In genomic region chr1:99907774-99908173, GRCm38 (mm10) we compare ENCODE assay signal across 30 mouse cellular contexts.
DNase-seq lines count a peak whose midpoint lies in the region; ATAC-seq lines count a peak whose summit lies in the region.
"Had no signal": no experiment of that assay in that cellular context is flagged by ENCODE, and none has a peak within 500 bp of the region (broad histone marks: within the 10 kb centered on the region; RNA-seq: fewer than 3 reads in every experiment).

No protein-coding gene starts in this region.

- H3K36me3 ChIP-seq in forebrain, embryonic 14.5 days (ENCODE audit: control insufficient read depth, insufficient read depth, low read length): no peaks in the 10 kb centered on the region
- no peaks in the 10 kb centered on the region for H3K36me3 ChIP-seq in forebrain, embryonic 13.5 days (ENCODE audit: poor library complexity, severe bottlenecking)
- H3K36me3 ChIP-seq in midbrain, embryonic 13.5 days: no peaks in the 10 kb centered on the region
- no peaks in the 10 kb centered on the region for H3K36me3 ChIP-seq in midbrain, embryonic 10.5 days
- H3K36me3 ChIP-seq in embryonic facial prominence, embryonic 15.5 days: no peaks in the 10 kb centered on the region
- H3K36me3 ChIP-seq: embryonic facial prominence, embryonic 12.5 days; heart, embryonic 13.5 days; limb, embryonic 15.5 days had no signal

- ATAC-seq in forebrain, embryonic 14.5 days: no peak
- ATAC-seq in forebrain, embryonic 13.5 days: no peak
- ATAC-seq in midbrain, embryonic 13.5 days: peak; percentile 77; the same call in 1 of the 2 replicates
- peak; percentile 34; the same call in 1 of the 2 replicates for ATAC-seq in embryonic facial prominence, embryonic 15.5 days (ENCODE audit: insufficient number of reproducible peaks, low FRiP score, low TSS enrichment, low read depth)
- ATAC-seq: activated CD4-positive, CD25-positive, alpha-beta regulatory T cell, adult 4 months; forebrain, embryonic 16.5 days had no signal

- H3K27ac ChIP-seq in forebrain, embryonic 14.5 days (ENCODE audit: low read depth, low read length): no peak overlapping the region
- no peak overlapping the region for H3K27ac ChIP-seq in forebrain, embryonic 13.5 days
- H3K27ac ChIP-seq in midbrain, embryonic 13.5 days: no peak overlapping the region
- no peak overlapping the region for H3K27ac ChIP-seq in midbrain, embryonic 10.5 days (replicated peaks)
- no peak overlapping the region for H3K27ac ChIP-seq in embryonic facial prominence, embryonic 15.5 days (replicated peaks)
- H3K27ac ChIP-seq: embryonic facial prominence, embryonic 12.5 days; heart, adult 2 months; heart, embryonic 13.5 days; kidney, postnatal 0 days; left cerebral cortex, adult 2 months; limb, embryonic 15.5 days; liver, embryonic 14.5 days; stomach, postnatal 0 days had no signal

- no peaks in the 10 kb centered on the region for H3K27me3 ChIP-seq in forebrain, embryonic 14.5 days (replicated peaks; ENCODE audit: control insufficient read depth, insufficient read depth, low read length)
- H3K27me3 ChIP-seq in forebrain, embryonic 13.5 days: no peaks in the 10 kb centered on the region
- no peaks in the 10 kb centered on the region for H3K27me3 ChIP-seq in midbrain, embryonic 13.5 days
- no peaks in the 10 kb centered on the region for H3K27me3 ChIP-seq in midbrain, embryonic 10.5 days (ENCODE audit: low read depth, poor library complexity, severe bottlenecking)
- no peaks in the 10 kb centered on the region for H3K27me3 ChIP-seq in embryonic facial prominence, embryonic 15.5 days
- H3K27me3 ChIP-seq: CH12.LX; embryonic facial prominence, embryonic 12.5 days; heart, embryonic 13.5 days; limb, embryonic 15.5 days had no signal

- peak; percentile 4 for DNase-seq in forebrain, embryonic 14.5 days (ENCODE audit: low spot score)
- no peak for DNase-seq in midbrain, embryonic 10.5 days (ENCODE audit: low spot score)
- DNase-seq in retina, postnatal 1 day: peak; percentile 0
- DNase-seq in left cerebral cortex, postnatal 14 days (ENCODE audit: low spot score in 2 of 2): no peak
- DNase-seq: adrenal gland, postnatal 10 days; B cell, adult 2 months; cerebellum, adult 8-10 months; gastrocnemius, postnatal 25 days; heart, adult 2 months; heart, postnatal 14 days; kidney, adult 11 months; layer of hippocampus, adult 9-11 months; left cerebral cortex, postnatal 4 days; lung, embryonic 14.5 days; lung, postnatal 4 days; thymus, adult 2 months; thymus, postnatal 4 days had no signal

- H3K4me3 ChIP-seq in forebrain, embryonic 14.5 days (ENCODE audit: low read depth, low read length): no peak overlapping the region
- no peak overlapping the region for H3K4me3 ChIP-seq in forebrain, embryonic 13.5 days
- no peak overlapping the region for H3K4me3 ChIP-seq in midbrain, embryonic 13.5 days (replicated peaks)
- no peak overlapping the region for H3K4me3 ChIP-seq in midbrain, embryonic 10.5 days
- no peak overlapping the region for H3K4me3 ChIP-seq in embryonic facial prominence, embryonic 15.5 days (replicated peaks)
- H3K4me3 ChIP-seq: embryonic facial prominence, embryonic 12.5 days; heart, adult 2 months; heart, embryonic 13.5 days; left cerebral cortex, adult 2 months; limb, embryonic 15.5 days had no signal

- H3K4me1 ChIP-seq in forebrain, embryonic 14.5 days (ENCODE audit: control insufficient read depth, insufficient read depth, low read length): no peaks in the 10 kb centered on the region
- H3K4me1 ChIP-seq in forebrain, embryonic 13.5 days: no peaks in the 10 kb centered on the region
- H3K4me1 ChIP-seq in midbrain, embryonic 13.5 days (replicated peaks): 0 out of 2 replicates have a peak, but pooled peaks cover 4% of the 10 kb centered on the region
- H3K4me1 ChIP-seq in midbrain, embryonic 10.5 days: no peaks in the 10 kb centered on the region
- no peaks in the 10 kb centered on the region for H3K4me1 ChIP-seq in embryonic facial prominence, embryonic 15.5 days
- H3K4me1 ChIP-seq: embryonic facial prominence, embryonic 12.5 days; heart, embryonic 13.5 days; limb, embryonic 15.5 days had no signal

- H3K9me3 ChIP-seq in forebrain, embryonic 14.5 days (replicated peaks; ENCODE audit: control insufficient read depth, low read length): no peaks in the 10 kb centered on the region
- no peaks in the 10 kb centered on the region for H3K9me3 ChIP-seq in forebrain, embryonic 13.5 days (replicated peaks)
- no peaks in the 10 kb centered on the region for H3K9me3 ChIP-seq in midbrain, embryonic 13.5 days
- no peaks in the 10 kb centered on the region for H3K9me3 ChIP-seq in midbrain, embryonic 10.5 days (replicated peaks)
- no peaks in the 10 kb centered on the region for H3K9me3 ChIP-seq in embryonic facial prominence, embryonic 15.5 days (replicated peaks)
- H3K9me3 ChIP-seq: embryonic facial prominence, embryonic 12.5 days; heart, embryonic 13.5 days; limb, embryonic 15.5 days had no signal

- H3K9ac ChIP-seq in forebrain, embryonic 14.5 days (ENCODE audit: low read length): no peak overlapping the region
- no peak overlapping the region for H3K9ac ChIP-seq in forebrain, embryonic 13.5 days
- no peak overlapping the region for H3K9ac ChIP-seq in midbrain, embryonic 13.5 days (replicated peaks)
- no peak overlapping the region for H3K9ac ChIP-seq in embryonic facial prominence, embryonic 15.5 days
- H3K9ac ChIP-seq: embryonic facial prominence, embryonic 12.5 days; heart, embryonic 13.5 days; limb, embryonic 15.5 days; liver, embryonic 14.5 days; lung, embryonic 14.5 days had no signal

- intact Hi-C loops in left cerebral cortex, postnatal 14 days (cut with DNase I): no loop called here

- no peak overlapping the region for H3K4me2 ChIP-seq in forebrain, embryonic 14.5 days (ENCODE audit: low read length)
- H3K4me2 ChIP-seq in forebrain, embryonic 13.5 days: no peak overlapping the region
- H3K4me2 ChIP-seq in midbrain, embryonic 13.5 days (replicated peaks): no peak overlapping the region
- no peak overlapping the region for H3K4me2 ChIP-seq in embryonic facial prominence, embryonic 15.5 days (replicated peaks)
- H3K4me2 ChIP-seq: embryonic facial prominence, embryonic 12.5 days; heart, embryonic 13.5 days; limb, embryonic 15.5 days; lung, embryonic 14.5 days had no signal

- WGBS in forebrain, embryonic 14.5 days: 66% methylated on average over 2 of the region's 2 CpGs
- WGBS in forebrain, embryonic 13.5 days: 70% methylated on average over 2 of the region's 2 CpGs
- WGBS in midbrain, embryonic 13.5 days: 74% methylated on average over 2 of the region's 2 CpGs
- 80% methylated on average over 2 of the region's 2 CpGs for WGBS in midbrain, embryonic 10.5 days
- 56% methylated on average over 2 of the region's 2 CpGs for WGBS in embryonic facial prominence, embryonic 15.5 days

Comparison
In these comparisons a context has a peak if more than half of its experiments do, and no peak if none do; other contexts are left out.
1. ATAC-seq: peak in midbrain, embryonic 13.5 days (single experiment) and embryonic facial prominence, embryonic 15.5 days (single experiment); none in forebrain, embryonic 14.5 days (single experiment) and forebrain, embryonic 13.5 days (single experiment).
2. DNase-seq: peak in forebrain, embryonic 14.5 days (single experiment) and retina, postnatal 1 day (single experiment); none in midbrain, embryonic 10.5 days (single experiment) and left cerebral cortex, postnatal 14 days (0 of 2).